Mouse (Mus musculus) NIH3T3 (cell line): ENCODE measurements at regions not wholly inside any gene's neighbourhood (a gene's known extent, or its start where the extent isn't known, plus 50 kb on each side); places are given as distances from the start of the nearest gene placed in this dataset.

ENCODE experiments used
- DNase-seq: peaks from one replicate; pipeline ENCODE4 v3.0.0-alpha.2; 2012; ENCODE audit warnings: low read depth

DNA sequence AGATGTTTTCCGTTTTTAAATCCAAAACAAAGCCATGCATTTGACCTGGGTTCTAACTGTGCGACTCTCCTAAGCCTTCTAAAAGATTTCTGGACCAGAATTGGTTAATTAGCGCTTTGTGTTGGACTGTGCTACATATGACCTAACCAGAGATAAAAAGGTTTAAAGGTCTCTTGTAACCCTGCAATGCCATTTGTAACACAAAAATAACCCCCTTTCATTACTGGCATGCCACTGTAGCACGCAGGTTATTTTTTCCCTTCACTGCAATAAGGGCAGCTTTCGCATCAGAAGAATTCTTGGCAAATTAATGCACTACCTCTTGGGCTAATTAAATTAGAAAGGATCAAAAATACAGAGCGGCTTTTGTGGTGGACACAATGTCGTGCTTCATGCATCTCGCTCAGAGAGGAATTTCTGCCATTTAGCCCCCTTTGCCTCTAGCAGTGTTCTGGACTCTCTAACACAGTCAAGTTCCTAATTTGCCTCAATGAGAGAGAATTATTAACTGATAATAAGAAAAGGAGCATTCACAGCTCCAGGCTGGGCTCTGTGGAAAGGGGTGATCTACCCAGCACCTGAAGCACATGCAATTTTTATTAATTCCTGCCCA lies 239.5 kb upstream of the Zeb2 start:
- DNase-seq: no peak

GRCm38 (mm10) chr2:45356021-45356420 lies 238.8 kb upstream of the Zeb2 start:
- DNase-seq: no peak

DNA sequence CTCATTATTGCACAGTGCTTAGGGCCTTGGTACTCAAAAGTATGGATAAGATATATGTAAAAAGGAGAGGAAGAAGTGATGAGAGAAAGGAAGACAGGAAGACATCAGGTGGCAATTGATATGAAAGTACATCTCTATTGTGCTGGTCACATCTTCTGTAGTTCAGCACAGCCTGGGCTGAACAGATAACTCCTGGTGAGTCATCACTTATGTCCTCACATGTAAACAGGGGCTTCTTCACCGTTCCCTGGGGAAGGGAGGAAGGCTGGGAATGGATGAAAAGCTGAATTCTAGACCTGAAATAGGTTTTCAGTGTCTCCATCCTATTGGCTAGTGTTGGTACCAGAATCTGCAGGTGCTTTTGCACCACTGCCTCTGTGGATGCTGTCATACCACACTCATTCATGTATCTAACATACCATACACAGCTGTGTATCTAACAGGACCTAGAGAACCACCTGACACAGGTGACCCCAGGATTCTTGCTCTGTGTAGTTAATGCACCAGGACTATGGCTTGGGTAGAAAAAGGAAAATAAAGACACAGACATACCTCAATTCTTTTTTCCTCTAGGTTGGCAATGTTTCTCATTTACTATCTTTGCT lies 234.4 kb upstream of the Zeb2 start:
- no peak for DNase-seq

- DNase-seq: no peak
Observed at GRCm38 (mm10) chr2:45346358-45346757, 229.2 kb upstream of the Zeb2 start.

GRCm38 (mm10) chr2:45339866-45340265 lies 222.7 kb upstream of the Zeb2 start:
- DNase-seq: no peak

DNA sequence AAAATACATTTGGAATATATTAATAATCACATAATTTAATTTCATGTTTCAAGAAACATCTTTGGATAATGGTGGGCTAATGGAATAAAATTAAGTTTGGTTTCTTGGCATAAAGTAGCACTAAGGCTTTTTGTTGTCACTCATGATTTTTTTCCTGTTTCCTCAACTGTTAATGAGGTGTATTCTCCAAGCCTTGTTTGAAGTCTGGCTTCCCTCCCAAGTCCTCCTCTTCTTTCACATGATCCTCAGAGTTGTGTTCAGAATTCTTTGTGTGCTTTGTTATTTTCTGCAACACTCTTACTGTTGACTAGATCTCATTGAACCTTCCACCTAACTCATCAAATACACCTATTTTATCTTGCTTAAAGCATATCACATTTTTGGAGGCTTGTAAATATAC lies 221.6 kb upstream of the Zeb2 start:
- DNase-seq: no peak

- no peak for DNase-seq
Observed at GRCm38 (mm10) chr2:45316945-45317565, 199.9 kb upstream of the Zeb2 start.

GRCm38 (mm10) chr2:45287530-45288009 lies 170.4 kb upstream of the Zeb2 start:
- no peak for DNase-seq

DNA sequence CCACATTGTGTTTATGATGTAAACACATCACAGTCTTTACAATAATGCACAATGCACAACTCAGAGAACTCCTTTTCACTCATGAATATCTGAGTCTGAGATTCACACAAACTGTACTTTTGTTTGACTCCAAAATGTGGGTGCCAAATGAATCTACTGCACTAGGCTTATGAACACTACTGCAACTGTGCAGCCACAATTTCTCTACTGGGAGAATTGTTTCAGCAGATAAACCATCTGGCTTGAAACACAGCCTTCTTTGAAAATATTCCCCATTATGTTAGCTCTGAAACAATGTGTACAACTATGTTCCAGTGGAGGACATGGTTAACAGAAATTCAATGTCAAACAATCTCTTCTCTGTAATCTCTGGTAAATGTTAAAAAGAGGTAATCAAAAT lies 166.6 kb upstream of the Zeb2 start:
- no peak for DNase-seq

- peak; percentile 70 for DNase-seq
Observed at GRCm38 (mm10) chr2:45279490-45279889, 162.3 kb upstream of the Zeb2 start.

GRCm38 (mm10) chr2:45277602-45278001 lies 160.4 kb upstream of the Zeb2 start:
- DNase-seq: no peak

DNA sequence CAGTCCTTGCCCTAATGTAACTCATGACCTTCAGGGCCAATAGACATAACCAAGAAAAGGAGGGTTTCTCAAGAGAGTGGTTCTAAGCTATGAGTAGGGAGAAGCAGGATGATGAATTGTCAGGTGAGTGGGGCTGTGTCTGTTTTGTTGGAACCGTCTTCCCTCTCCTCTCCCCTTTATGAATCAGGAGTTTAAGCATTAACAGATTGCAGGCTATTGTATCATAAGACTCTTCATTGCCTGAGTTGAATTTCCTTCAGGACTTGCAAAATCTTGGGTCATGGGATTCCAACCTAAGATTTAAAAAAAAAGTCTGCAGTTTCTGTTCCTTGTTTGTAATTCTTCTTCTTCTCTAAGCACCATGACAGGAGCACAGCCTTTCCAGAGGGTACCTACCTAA lies 159.5 kb upstream of the Zeb2 start:
- no peak for DNase-seq

DNA sequence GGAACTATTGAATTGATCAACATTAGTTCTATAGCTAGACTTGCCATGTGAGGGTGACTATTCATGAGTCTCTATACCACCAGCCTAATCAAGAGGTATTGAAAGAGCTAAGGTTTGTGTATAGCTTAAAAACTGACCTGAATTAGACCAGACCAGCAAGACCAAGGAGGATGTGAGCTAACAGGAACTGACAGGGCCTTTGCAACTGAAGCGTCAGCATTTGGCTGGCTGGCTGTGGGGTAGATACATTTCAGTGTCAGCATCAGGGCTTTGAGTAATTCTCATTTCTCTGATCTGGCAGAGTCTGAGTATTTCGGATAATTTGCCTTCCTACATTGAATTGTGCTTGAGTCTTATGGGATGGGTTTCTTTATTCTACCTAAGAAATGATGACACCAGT lies 152.8 kb upstream of the Zeb2 start:
- DNase-seq: no peak

DNA sequence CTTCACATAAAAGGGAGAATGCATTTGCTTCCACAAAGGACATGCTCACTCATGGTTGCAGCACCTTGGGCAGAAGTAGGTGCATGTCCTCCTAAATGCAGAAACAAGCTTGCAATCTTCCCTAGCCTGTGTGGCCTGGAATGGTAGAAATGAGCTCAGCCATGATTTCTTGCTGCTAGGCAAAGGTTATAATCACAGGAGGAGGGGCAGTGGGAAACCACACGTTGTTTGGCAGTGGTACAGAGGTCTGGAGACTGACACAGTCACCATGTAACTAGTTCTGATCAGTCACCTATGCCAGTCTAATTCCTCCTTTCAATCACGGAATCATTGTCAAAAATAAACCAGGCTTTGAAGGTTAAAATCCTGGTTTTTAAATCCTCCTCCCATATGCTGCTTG lies 148.6 kb upstream of the Zeb2 start:
- peak; percentile 30 for DNase-seq

GRCm38 (mm10) chr2:45261949-45262348 lies 144.8 kb upstream of the Zeb2 start:
- no peak for DNase-seq

- no peak for DNase-seq
Observed at GRCm38 (mm10) chr2:45258897-45259296, 141.7 kb upstream of the Zeb2 start.

DNA sequence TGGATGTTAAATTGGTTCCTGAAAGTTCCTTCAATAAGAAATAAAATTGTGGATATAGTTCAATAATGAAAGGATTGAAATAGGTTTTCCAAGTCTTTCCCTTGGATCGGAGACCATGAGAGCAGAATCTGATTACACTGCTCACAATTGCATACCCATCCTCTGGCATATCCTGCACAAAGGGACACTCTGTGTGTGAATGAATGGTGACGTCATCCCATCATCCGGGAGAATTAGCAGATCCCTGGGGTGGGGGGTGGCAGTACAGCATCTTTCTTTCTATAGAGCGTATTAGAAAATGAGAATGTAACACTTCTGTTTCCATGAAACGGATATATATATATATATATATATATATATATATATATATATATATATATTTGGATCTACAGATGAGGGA lies 139.2 kb upstream of the Zeb2 start:
- no peak for DNase-seq

- no peak for DNase-seq
Observed at GRCm38 (mm10) chr2:45253936-45254335, 136.7 kb upstream of the Zeb2 start.

DNA sequence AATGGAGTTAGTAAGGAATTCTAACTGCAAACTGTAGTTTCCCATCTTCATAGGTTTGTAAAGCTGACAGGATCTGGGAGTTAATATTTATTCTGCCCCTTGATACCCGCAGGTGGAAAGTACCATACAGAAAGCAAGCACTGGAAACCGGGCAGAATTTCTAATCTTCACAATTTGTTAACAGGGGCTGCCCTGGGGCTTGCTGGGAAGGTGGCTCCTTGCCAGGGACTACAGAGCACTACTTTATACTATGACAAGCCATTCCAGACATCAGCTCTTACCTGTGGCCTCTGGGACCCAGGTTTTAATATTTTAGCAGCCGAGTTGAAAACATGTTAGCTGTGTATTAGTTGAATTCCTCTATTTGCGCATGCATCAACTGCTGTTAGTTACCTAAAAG lies 135.1 kb upstream of the Zeb2 start:
- DNase-seq: no peak

GRCm38 (mm10) chr2:45249658-45250057 lies 132.5 kb upstream of the Zeb2 start:
- no peak for DNase-seq

- DNase-seq: peak; percentile 34
Observed at GRCm38 (mm10) chr2:45246061-45246945, 129.1 kb upstream of the Zeb2 start.

DNA sequence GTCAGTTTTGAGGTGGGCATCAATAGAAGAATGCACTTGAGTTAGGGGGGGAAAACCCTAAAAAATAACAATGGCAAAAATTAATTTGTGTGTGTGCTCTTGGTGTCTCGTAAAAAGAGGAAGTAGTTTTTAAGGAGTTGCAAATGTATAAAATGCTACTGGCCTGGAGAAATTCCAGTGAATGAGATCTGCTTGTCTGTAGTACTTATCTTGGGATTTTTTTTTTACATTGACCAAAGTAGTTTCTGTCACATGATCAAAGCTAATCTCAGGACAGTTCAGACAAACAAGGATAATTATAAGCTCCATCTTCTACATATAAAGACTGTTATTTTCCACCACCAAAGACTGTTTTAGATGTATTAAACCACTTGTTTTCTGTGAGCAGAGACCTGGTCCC lies 128.3 kb upstream of the Zeb2 start:
- no peak for DNase-seq

DNA sequence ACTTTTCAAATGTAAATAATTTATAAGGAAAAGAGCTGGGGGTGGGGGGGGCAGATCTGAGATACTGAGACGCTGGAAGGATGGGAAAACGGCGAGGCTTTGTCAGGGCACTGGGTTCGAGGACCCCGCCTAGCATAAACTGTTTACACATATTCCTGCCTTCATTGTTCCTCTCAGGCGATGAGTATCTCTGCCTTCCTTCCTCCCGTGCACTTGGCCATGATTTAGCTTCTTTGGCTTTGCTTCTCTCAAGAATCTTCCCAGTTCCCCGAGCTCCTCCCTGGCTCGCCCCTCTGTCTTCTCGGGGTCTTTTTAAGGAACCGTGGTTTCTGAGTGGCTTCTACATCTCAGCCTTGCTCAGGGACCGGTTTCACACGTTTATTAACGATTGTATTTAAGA lies 127.3 kb upstream of the Zeb2 start:
- DNase-seq: no peak
